Mouse (Mus musculus): ENCODE measurements around the gene Egln3. TPM values are rescaled to one million over a fixed set of nuclear protein-coding genes. Genes with fewer than 3 reads are reported as not detected.

The Egln3 gene
- 23.0 and 27.2 TPM in 2 replicates for polyA plus RNA-seq (2015; fragmentation: Nextera tagmentation; extraction: Ambion mirVana)

DNA sequence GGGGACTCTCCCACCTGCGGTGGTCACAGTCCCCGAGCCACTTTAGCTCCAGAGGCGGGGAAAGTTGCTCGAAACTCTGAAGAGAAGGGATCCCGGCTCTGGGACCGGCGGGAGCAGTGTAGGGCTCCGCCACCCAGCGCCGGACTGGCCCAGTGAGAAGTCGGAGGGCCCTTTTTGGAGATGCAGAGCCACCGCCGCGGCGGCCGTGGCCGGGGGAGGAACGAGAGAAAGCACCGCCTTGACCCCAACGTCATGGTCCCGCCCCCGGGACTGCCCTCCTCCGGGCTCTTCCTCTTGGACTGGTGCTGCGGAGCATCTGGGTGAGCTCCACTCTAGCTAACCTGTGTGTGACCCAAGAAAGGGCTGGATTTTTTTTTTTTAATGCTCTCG is at the start of gene Egln3:
Gene Egln3 (minus strand): TSS at position 205 of the 390 bp plus-strand sequence.
- Histone ChIP-seq H3K27me3 (ENCODE audit: control insufficient read depth, insufficient read depth, low read depth, low read length) (no peaks in the 10 kb centered on the region), H3K27ac (ENCODE audit: low read length) (peak within 1 kb of the TSS; percentile 77), H3K4me2 (ENCODE audit: low read depth, low read length) (peak within 1 kb of the TSS; percentile 89), H3K9ac (ENCODE audit: low read length) (peak within 1 kb of the TSS; percentile 83), H3K4me3 (ENCODE audit: low read length) (peak within 1 kb of the TSS; percentile 73), H3K9me3 (ENCODE audit: control insufficient read depth, low read length) (peaks cover 2% of the 10 kb centered on the region; the same call in 1 of the 2 replicates), H3K4me1 (replicated peaks; ENCODE audit: control insufficient read depth, insufficient read depth, low read length) (peaks cover 11% of the 10 kb centered on the region), H3K36me3 (ENCODE audit: control insufficient read depth, insufficient read depth, low read length) (no peaks in the 10 kb centered on the region)
- 1% methylated on average over 25 of the region's 25 CpGs for WGBS
- ATAC-seq (ENCODE audit: low read depth) = peak; percentile 88

DNA sequence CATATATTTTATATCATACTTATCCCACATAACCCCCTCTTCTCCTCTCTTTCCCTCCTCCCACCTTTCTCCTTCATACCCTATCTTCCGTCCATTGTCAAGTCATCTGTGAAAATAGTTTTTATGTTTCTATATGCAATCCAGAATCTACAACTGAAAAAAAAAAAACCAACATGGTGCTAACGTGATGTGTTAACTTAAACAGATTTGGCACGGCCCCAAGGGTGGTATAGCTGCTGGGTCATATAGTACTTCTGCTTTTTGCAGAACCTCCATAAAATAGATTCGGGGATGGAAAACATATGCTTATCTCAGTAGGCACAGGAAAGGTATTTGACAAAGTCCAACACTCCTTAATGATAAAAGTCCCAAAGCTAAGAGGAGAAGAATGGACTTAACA is 49.8 kb upstream of the Egln3 start:
- 85% methylated on average over 4 of the region's 4 CpGs for WGBS

DNA sequence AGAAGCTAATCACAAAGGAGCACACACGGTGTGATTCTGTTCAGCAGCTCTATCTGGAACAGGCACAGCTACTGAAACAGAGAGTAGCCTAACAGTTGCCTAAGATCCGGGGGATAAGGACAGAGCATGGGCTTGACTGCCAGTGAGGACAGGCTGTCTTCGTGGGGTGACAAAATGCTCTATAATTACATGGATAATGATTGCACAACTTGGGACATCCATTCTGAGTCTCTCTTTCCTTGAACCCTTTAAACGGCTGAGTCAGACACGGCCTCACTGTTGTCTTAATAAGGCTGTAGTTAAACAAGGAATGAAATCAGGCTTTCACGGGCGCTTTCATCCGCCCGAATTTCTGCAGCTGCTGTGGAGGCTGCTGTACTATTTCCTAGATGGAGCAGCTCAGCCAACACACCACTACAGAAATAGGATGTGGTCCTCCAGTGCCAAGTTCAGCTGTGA is 48.3 kb upstream of the Egln3 start:
- no peaks in the 10 kb centered on the region for H3K27me3 ChIP-seq (ENCODE audit: control insufficient read depth, insufficient read depth, low read depth, low read length)
- H3K9ac ChIP-seq (ENCODE audit: low read length) = no peak overlapping the region
- H3K36me3 ChIP-seq (ENCODE audit: control insufficient read depth, insufficient read depth, low read length) = no peaks in the 10 kb centered on the region
- H3K9me3 ChIP-seq (ENCODE audit: control insufficient read depth, low read length) = no peaks in the 10 kb centered on the region
- H3K4me3 ChIP-seq (ENCODE audit: low read length) = no peak overlapping the region
- 64% methylated on average over 9 of the region's 9 CpGs for WGBS
- ATAC-seq (ENCODE audit: low read depth) = 0 out of 2 replicates have a peak, but pooled peaks have one; percentile 20
- H3K4me2 ChIP-seq (ENCODE audit: low read depth, low read length) = no peak overlapping the region
- no peak overlapping the region for H3K27ac ChIP-seq (ENCODE audit: low read length)
- no peaks in the 10 kb centered on the region for H3K4me1 ChIP-seq (replicated peaks; ENCODE audit: control insufficient read depth, insufficient read depth, low read length)

More for the DNA sequence above, 49.8 kb upstream of the Egln3 start:
- Histone ChIP-seq H3K4me2 (ENCODE audit: low read depth, low read length) (no peak overlapping the region), H3K4me1 (replicated peaks; ENCODE audit: control insufficient read depth, insufficient read depth, low read length) (no peaks in the 10 kb centered on the region), H3K9ac (ENCODE audit: low read length) (no peak overlapping the region), H3K27ac (ENCODE audit: low read length) (no peak overlapping the region), H3K4me3 (ENCODE audit: low read length) (no peak overlapping the region), H3K9me3 (ENCODE audit: control insufficient read depth, low read length) (no peaks in the 10 kb centered on the region), H3K36me3 (ENCODE audit: control insufficient read depth, insufficient read depth, low read length) (no peaks in the 10 kb centered on the region), H3K27me3 (ENCODE audit: control insufficient read depth, insufficient read depth, low read depth, low read length) (no peaks in the 10 kb centered on the region)
- ATAC-seq (ENCODE audit: low read depth) = no peak

GRCm38 (mm10) chr12:54247835-54248234 is 44.2 kb upstream of the Egln3 start:
- ATAC-seq (ENCODE audit: low read depth) = no peak
- no peaks in the 10 kb centered on the region for H3K4me1 ChIP-seq (replicated peaks; ENCODE audit: control insufficient read depth, insufficient read depth, low read length)
- H3K9ac ChIP-seq (ENCODE audit: low read length) = no peak overlapping the region
- WGBS = 75% methylated on average over 7 of the region's 7 CpGs
- H3K27me3 ChIP-seq (ENCODE audit: control insufficient read depth, insufficient read depth, low read depth, low read length) = no peaks in the 10 kb centered on the region
- H3K9me3 ChIP-seq (ENCODE audit: control insufficient read depth, low read length) = no peaks in the 10 kb centered on the region
- no peak overlapping the region for H3K4me2 ChIP-seq (ENCODE audit: low read depth, low read length)
- no peak overlapping the region for H3K4me3 ChIP-seq (ENCODE audit: low read length)
- H3K27ac ChIP-seq (ENCODE audit: low read length) = no peak overlapping the region
- H3K36me3 ChIP-seq (ENCODE audit: control insufficient read depth, insufficient read depth, low read length) = no peaks in the 10 kb centered on the region

- H3K9me3 ChIP-seq (ENCODE audit: control insufficient read depth, low read length) = no peaks in the 10 kb centered on the region
- 61% methylated on average over 5 of the region's 5 CpGs for WGBS
- H3K9ac ChIP-seq (ENCODE audit: low read length) = no peak overlapping the region
- no peak overlapping the region for H3K4me2 ChIP-seq (ENCODE audit: low read depth, low read length)
- H3K27me3 ChIP-seq (ENCODE audit: control insufficient read depth, insufficient read depth, low read depth, low read length) = no peaks in the 10 kb centered on the region
- no peak overlapping the region for H3K4me3 ChIP-seq (ENCODE audit: low read length)
- no peaks in the 10 kb centered on the region for H3K36me3 ChIP-seq (ENCODE audit: control insufficient read depth, insufficient read depth, low read length)
- no peak overlapping the region for H3K27ac ChIP-seq (ENCODE audit: low read length)
- ATAC-seq (ENCODE audit: low read depth) = no peak
- H3K4me1 ChIP-seq (replicated peaks; ENCODE audit: control insufficient read depth, insufficient read depth, low read length) = no peaks in the 10 kb centered on the region
Measured at GRCm38 (mm10) chr12:54243158-54243557, 39.5 kb upstream of the Egln3 start.

GRCm38 (mm10) chr12:54241976-54242375 is 38.3 kb upstream of the Egln3 start:
- no peak for ATAC-seq (ENCODE audit: low read depth)
- Histone ChIP-seq H3K9ac (ENCODE audit: low read length) (no peak overlapping the region), H3K4me1 (replicated peaks; ENCODE audit: control insufficient read depth, insufficient read depth, low read length) (no peaks in the 10 kb centered on the region), H3K9me3 (ENCODE audit: control insufficient read depth, low read length) (no peaks in the 10 kb centered on the region), H3K36me3 (ENCODE audit: control insufficient read depth, insufficient read depth, low read length) (no peaks in the 10 kb centered on the region), H3K4me2 (ENCODE audit: low read depth, low read length) (no peak overlapping the region), H3K27me3 (ENCODE audit: control insufficient read depth, insufficient read depth, low read depth, low read length) (no peaks in the 10 kb centered on the region), H3K27ac (ENCODE audit: low read length) (no peak overlapping the region), H3K4me3 (ENCODE audit: low read length) (no peak overlapping the region)
- 80% methylated on average over 6 of the region's 6 CpGs for WGBS

DNA sequence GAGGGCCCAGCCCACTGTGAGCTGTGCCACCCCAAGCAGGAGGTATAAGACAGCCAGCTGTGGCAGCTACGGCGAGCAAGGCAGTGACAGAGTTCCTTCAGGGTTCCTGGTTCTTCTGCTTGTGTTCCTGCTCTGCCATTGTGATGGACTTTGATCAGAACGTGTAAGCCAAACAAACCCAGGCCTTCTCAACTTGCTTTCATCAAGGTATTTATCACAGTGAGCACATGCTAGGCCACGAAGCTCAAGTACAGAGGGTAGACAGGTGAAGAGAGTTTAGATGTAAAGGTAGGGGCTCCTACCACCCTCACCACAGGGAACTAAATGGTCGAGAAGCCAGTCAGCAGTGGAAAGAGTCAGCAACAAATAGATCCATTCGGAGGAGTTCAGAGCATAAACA is 30.1 kb upstream of the Egln3 start:
- H3K9ac ChIP-seq (ENCODE audit: low read length) = no peak overlapping the region
- no peak for ATAC-seq (ENCODE audit: low read depth)
- H3K4me3 ChIP-seq (ENCODE audit: low read length) = no peak overlapping the region
- H3K36me3 ChIP-seq (ENCODE audit: control insufficient read depth, insufficient read depth, low read length) = no peaks in the 10 kb centered on the region
- H3K4me2 ChIP-seq (ENCODE audit: low read depth, low read length) = no peak overlapping the region
- no peaks in the 10 kb centered on the region for H3K4me1 ChIP-seq (replicated peaks; ENCODE audit: control insufficient read depth, insufficient read depth, low read length)
- H3K27me3 ChIP-seq (ENCODE audit: control insufficient read depth, insufficient read depth, low read depth, low read length) = no peaks in the 10 kb centered on the region
- 74% methylated on average over 6 of the region's 6 CpGs for WGBS
- no peaks in the 10 kb centered on the region for H3K9me3 ChIP-seq (ENCODE audit: control insufficient read depth, low read length)
- H3K27ac ChIP-seq (ENCODE audit: low read length) = no peak overlapping the region

- WGBS = 72% methylated on average over 7 of the region's 7 CpGs
- Histone ChIP-seq H3K27me3 (ENCODE audit: control insufficient read depth, insufficient read depth, low read depth, low read length) (no peaks in the 10 kb centered on the region), H3K27ac (ENCODE audit: low read length) (no peak overlapping the region), H3K9me3 (ENCODE audit: control insufficient read depth, low read length) (no peaks in the 10 kb centered on the region), H3K4me3 (ENCODE audit: low read length) (no peak overlapping the region), H3K4me2 (ENCODE audit: low read depth, low read length) (no peak overlapping the region), H3K9ac (ENCODE audit: low read length) (no peak overlapping the region), H3K4me1 (replicated peaks; ENCODE audit: control insufficient read depth, insufficient read depth, low read length) (no peaks in the 10 kb centered on the region), H3K36me3 (ENCODE audit: control insufficient read depth, insufficient read depth, low read length) (no peaks in the 10 kb centered on the region)
- no peak for ATAC-seq (ENCODE audit: low read depth)
Measured at GRCm38 (mm10) chr12:54232996-54233603, 29.4 kb upstream of the Egln3 start.

GRCm38 (mm10) chr12:54232456-54232855 is 28.8 kb upstream of the Egln3 start:
- ATAC-seq (ENCODE audit: low read depth) = no peak
- WGBS = 70% methylated on average over 5 of the region's 5 CpGs
- Histone ChIP-seq H3K9ac (ENCODE audit: low read length) (no peak overlapping the region), H3K4me3 (ENCODE audit: low read length) (no peak overlapping the region), H3K27ac (ENCODE audit: low read length) (no peak overlapping the region), H3K4me1 (replicated peaks; ENCODE audit: control insufficient read depth, insufficient read depth, low read length) (no peaks in the 10 kb centered on the region), H3K27me3 (ENCODE audit: control insufficient read depth, insufficient read depth, low read depth, low read length) (no peaks in the 10 kb centered on the region), H3K9me3 (ENCODE audit: control insufficient read depth, low read length) (no peaks in the 10 kb centered on the region), H3K4me2 (ENCODE audit: low read depth, low read length) (no peak overlapping the region), H3K36me3 (ENCODE audit: control insufficient read depth, insufficient read depth, low read length) (no peaks in the 10 kb centered on the region)

Measured in lung, embryonic 16.5 days (tissue).